Mouse (Mus musculus) effector memory CD4-positive, alpha-beta T cell, adult 5 months (primary cell): ENCODE measurements around the gene Olfr1253. TPM values are rescaled to one million over a fixed set of nuclear protein-coding genes. Genes with fewer than 3 reads are reported as not detected.

ENCODE experiments used
- polyA plus RNA-seq: library from polyadenylated mRNA; unstranded; fragments of 100-300 nt; shearing (Covaris generic); gene quantifications from one replicate; pipeline ENCODE4 v1.2.1, GENCODE M21; 2017

The Olfr1253 gene
- polyA plus RNA-seq: not detected

DNA sequence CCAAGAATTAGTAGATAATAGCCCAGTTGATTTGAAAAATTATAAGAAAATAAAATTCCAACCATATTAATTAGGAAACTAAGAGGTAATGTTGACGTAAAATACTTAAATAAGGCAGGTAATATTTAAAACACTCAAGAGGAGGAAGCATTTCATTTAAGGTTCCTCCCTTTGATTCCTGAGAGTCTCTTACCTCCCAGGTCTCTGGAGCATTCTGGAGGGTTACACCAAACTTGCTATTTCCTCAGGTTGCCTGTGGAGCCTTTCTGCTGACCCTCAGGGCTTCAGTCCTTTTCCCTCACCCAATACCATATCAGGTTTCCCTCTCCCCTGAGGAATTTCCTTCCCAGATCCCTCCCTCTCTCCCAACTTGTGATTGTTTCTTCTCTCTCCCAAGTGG is at the start of gene Olfr1253:
Olfr1253 (minus strand) TSS at position 101 of the 400 bp plus-strand sequence.

DNA sequence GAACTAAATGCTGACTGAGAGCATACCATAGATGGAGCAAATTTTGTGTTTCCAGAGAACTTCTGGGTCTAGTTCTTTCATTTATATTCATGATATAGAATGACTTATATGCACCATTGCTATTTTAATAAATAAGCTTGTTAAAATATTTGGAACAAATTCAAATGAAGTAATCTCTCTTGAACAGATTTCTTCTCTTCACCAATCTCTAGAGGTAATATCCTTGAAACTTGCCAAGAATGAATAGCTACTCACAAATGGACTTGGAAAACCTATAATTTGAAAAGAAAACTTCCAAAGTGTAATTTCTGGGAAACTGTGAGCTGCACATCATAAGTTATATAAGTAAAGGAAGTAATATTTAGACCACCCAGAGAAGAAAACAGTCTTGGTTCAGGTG is 36.6 kb upstream of the Olfr1253 start, which contains the start of gene Olfr1254:
Olfr1254 (minus strand) TSS at position 101 of the 400 bp plus-strand sequence.

DNA sequence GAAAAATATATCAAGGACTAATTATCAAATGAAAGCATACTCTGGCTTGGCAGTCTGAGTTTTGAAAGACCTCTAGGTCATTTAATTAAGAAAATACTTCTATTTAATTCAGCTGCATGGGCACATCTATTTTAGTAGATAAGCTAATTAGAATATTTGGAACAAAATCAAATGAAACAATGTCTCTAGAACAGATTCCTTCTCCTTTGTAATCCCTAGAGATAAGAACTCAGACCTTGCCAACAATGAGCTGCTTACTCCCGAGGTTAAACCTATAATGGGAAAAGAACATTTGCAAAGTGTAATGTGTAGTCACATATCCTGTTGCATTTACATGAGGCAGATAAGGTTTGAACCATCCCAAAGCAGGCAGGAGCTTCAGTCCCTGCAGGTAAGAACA is 32.0 kb downstream of the Olfr1253 start, which contains the start of gene Olfr1252:
Olfr1252 (minus strand) TSS at position 101 of the 400 bp plus-strand sequence.

Other genes starting within 250 kb of the Olfr1253 start
- gene Olfr1243, start 225.6 kb downstream of the Olfr1253 start, polyA plus RNA-seq: not detected
- not detected for gene Olfr1245, start 178.6 kb downstream of the Olfr1253 start, polyA plus RNA-seq
- not detected for gene Olfr1246, start 163.9 kb downstream of the Olfr1253 start, polyA plus RNA-seq
- not detected for gene Olfr1247, start 143.0 kb downstream of the Olfr1253 start, polyA plus RNA-seq
- gene Olfr1248, start 138.8 kb downstream of the Olfr1253 start, polyA plus RNA-seq: not detected
- not detected for gene Olfr1249, start 122.1 kb downstream of the Olfr1253 start, polyA plus RNA-seq
- not detected for gene Olfr1250, start 95.6 kb downstream of the Olfr1253 start, polyA plus RNA-seq
- gene Olfr1251, start 85.2 kb downstream of the Olfr1253 start, polyA plus RNA-seq: not detected
- not detected for gene Olfr1252, start 32.1 kb downstream of the Olfr1253 start, polyA plus RNA-seq
- gene Olfr1254, start 36.5 kb upstream of the Olfr1253 start, polyA plus RNA-seq: not detected
- gene Olfr1255, start 55.0 kb upstream of the Olfr1253 start, polyA plus RNA-seq: not detected
- not detected for gene Olfr1256, start 84.5 kb upstream of the Olfr1253 start, polyA plus RNA-seq
- not detected for gene Olfr48, start 91.1 kb upstream of the Olfr1253 start, polyA plus RNA-seq
- gene Olfr1257, start 121.3 kb upstream of the Olfr1253 start, polyA plus RNA-seq: not detected
- 0.31 TPM for gene Olfr1258, start 170.2 kb upstream of the Olfr1253 start, polyA plus RNA-seq
- gene Olfr1259, start 191.6 kb upstream of the Olfr1253 start, polyA plus RNA-seq: not detected
- gene Olfr1260, start 217.2 kb upstream of the Olfr1253 start, polyA plus RNA-seq: 0.09 TPM
- gene Olfr1261, start 234.1 kb upstream of the Olfr1253 start, polyA plus RNA-seq: not detected
- not detected for gene Olfr1262, start 243.1 kb upstream of the Olfr1253 start, polyA plus RNA-seq